Mouse (Mus musculus): ENCODE measurements at regions not wholly inside any gene's neighbourhood (a gene's known extent, or its start where the extent isn't known, plus 50 kb on each side); places are given as distances from the start of the nearest gene placed in this dataset.

DNA sequence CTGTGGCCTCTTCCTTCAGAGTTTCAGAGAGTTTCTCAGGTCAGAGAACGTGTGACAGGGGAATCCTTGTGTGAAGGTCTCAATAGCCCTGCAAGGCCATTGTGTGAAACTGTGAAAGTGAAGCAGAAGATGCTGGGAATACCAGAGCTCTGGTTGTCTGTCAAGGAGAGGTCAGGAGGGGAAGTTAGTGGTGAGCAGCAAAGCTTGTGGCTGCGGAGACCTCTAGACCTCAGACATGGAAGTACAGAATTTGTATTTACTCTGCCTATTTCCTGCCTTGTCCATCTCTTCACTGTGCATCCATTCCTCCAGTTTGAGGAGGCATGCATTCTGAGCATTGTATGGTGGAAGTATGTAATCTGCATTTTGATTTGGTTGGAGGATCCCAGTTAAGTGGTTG is 375.5 kb downstream of the Hsfy2 start:
- no peak for TF ChIP-seq CTCF (IDR thresholded peaks at IDR 0.05; ENCODE audit: low read depth)
- TF ChIP-seq EP300 (IDR thresholded peaks at IDR 0.05; ENCODE audit: low read depth) = no peak
